Mouse (Mus musculus) lung, embryonic 15.5 days (tissue): ENCODE results near the gene Acsf3. TPM values are rescaled to one million over a fixed set of nuclear protein-coding genes. Genes with fewer than 3 reads are reported as not detected.
A peak's percentile ranks its signal among the peaks of the same experiment; 100 is the strongest.

Experiments used
- ATAC-seq: fragments of 200-750 bp; cut with Nextera tagmentation; 2 replicates; pipeline ENCODE4 v1.8.0; 2017; ENCODE audit warnings: moderate number of reproducible peaks, borderline replicate concordance; ENCODE audit not compliant: low FRiP score, low TSS enrichment; ENCODE audit errors: extremely low read depth
- H3K27ac ChIP-seq: fragments of 300-500 bp; sonication (generic); 2 replicates; pipeline ENCODE4 v1.5.1; 2015; ENCODE audit warnings: moderate library complexity, mild to moderate bottlenecking, inconsistent platforms
- H3K27me3 ChIP-seq: fragments of 300-500 bp; sonication (generic); 2 replicates; pipeline ENCODE4 v1.6.1; 2015; ENCODE audit warnings: inconsistent platforms
- H3K36me3 ChIP-seq: fragments of 300-500 bp; sonication (generic); 2 replicates; pipeline ENCODE4 v1.6.1; 2015; ENCODE audit warnings: inconsistent platforms
- H3K4me1 ChIP-seq: fragments of 300-500 bp; sonication (generic); 2 replicates; pipeline ENCODE4 v1.6.1; 2015; ENCODE audit warnings: inconsistent platforms
- H3K4me2 ChIP-seq: fragments of 300-500 bp; sonication (generic); 2 replicates; pipeline ENCODE4 v1.6.1; 2015; ENCODE audit warnings: inconsistent platforms, mild to moderate bottlenecking, moderate library complexity
- H3K4me3 ChIP-seq: fragments of 300-500 bp; sonication (generic); 2 replicates; pipeline ENCODE4 v1.5.1; 2015; ENCODE audit warnings: mild to moderate bottlenecking, inconsistent platforms
- H3K9ac ChIP-seq: fragments of 300-500 bp; sonication (generic); 2 replicates; pipeline ENCODE4 v1.6.1; 2015; ENCODE audit warnings: inconsistent platforms
- H3K9me3 ChIP-seq: fragments of 300-500 bp; sonication (generic); 2 replicates; pipeline ENCODE4 v1.6.1; 2016; ENCODE audit warnings: inconsistent platforms
- WGBS: fragments of 180-500 bp; shearing (Covaris S2); methylation state at CpG from one replicate; pipeline ENCODE4 v1.1.7; 2015; 5-methylcytosine and 5-hydroxymethylcytosine counted together
- polyA plus RNA-seq: library from polyadenylated mRNA; unstranded; fragments of >200 nt; fragmentation: Nextera tagmentation; extraction: Ambion mirVana; gene quantifications from 2 replicates; pipeline ENCODE4 v1.2.1, GENCODE M21; 2015

The Acsf3 gene
- 17.7 and 18.6 TPM in 2 replicates for polyA plus RNA-seq

DNA sequence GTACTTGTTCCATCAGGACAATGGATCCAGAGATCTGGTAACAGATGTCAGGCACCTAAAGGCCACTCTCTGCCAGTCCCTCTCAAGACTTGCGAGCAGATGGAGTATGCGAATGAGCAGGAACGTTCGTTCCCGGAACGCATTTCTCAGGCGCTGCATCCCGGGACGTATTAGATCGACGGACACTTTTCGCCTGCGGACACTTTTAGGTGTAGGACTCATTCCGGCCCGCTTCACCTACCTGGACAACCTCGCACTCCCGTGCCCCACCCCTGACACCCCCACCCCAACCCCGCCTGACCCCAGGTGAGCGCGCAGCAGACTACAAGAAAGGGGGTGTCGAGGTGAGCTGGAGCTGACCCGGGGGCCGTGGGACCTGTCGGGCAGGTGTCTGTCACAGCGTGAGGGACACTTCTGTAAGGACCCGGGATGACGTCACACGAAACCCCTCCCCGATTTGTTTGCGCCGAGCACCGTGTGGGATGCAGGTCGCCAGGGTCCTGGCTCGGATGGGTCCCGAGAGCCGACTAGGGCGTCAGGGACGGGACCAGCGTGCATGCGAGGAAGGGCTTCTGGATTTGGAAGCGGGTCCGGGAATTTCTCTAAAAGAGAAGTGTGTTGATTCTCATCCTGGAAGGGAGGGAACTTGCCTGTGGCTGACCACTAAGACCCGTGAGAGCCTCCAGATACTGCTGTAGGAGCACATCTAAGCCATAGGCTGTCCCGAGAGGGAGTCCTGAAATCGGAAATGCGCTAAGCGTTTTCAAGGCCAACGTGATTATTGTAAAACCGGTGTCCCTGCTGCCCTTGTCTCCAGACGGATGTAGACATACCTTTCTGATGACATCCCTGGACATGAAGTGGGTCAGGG lies at the start of gene Acsf3:
TSS of gene Acsf3 (plus strand) at position 202 of the 871 bp plus-strand sequence.
- H3K9ac ChIP-seq, result peak within 1 kb of the TSS; percentile 87
- no peaks in the 10 kb centered on the region for H3K9me3 ChIP-seq
- H3K36me3 ChIP-seq, result 0 out of 2 replicates have a peak, but pooled peaks cover 8% of the 10 kb centered on the region
- H3K27ac ChIP-seq, result no peak within 1 kb of the TSS
- H3K4me1 ChIP-seq, result peaks cover 7% of the 10 kb centered on the region
- H3K4me3 ChIP-seq, result peak within 1 kb of the TSS; percentile 93
- peak within 1 kb of the TSS; percentile 81 for H3K4me2 ChIP-seq
- ATAC-seq, result peak; percentile 64; the same call in 1 of the 2 replicates
- no peaks in the 10 kb centered on the region for H3K27me3 ChIP-seq
- WGBS, result 1% methylated on average over 50 of the region's 50 CpGs

DNA sequence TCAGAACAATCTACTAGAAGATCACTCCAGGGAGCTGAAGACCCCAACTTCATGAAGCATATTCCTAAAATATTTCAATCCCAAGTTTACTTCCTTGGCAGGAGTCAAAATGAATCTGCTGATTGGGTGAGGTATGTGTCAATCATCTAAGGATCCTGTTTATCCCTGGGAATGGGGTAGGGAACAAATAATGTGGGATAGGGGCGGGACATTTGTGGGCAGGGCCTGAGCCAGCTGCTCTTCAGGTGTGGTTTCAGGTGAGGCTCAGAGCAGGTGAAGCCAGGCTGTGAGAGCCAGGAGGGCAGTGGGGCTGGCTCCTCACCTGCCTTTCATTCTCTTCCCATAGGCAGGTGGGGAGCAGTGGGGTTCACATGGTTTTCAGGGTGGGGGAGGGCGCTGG lies 48.5 kb upstream of the Acsf3 start:
- WGBS, result 62% methylated on average over 2 of the region's 2 CpGs
- H3K27ac ChIP-seq, result no peak overlapping the region
- no peaks in the 10 kb centered on the region for H3K9me3 ChIP-seq
- no peak overlapping the region for H3K4me3 ChIP-seq
- no peak for ATAC-seq
- no peak overlapping the region for H3K4me2 ChIP-seq
- peaks cover 19% of the 10 kb centered on the region; the same call in 1 of the 2 replicates for H3K27me3 ChIP-seq
- no peaks in the 10 kb centered on the region for H3K36me3 ChIP-seq
- H3K4me1 ChIP-seq, result no peaks in the 10 kb centered on the region
- no peak overlapping the region for H3K9ac ChIP-seq

DNA sequence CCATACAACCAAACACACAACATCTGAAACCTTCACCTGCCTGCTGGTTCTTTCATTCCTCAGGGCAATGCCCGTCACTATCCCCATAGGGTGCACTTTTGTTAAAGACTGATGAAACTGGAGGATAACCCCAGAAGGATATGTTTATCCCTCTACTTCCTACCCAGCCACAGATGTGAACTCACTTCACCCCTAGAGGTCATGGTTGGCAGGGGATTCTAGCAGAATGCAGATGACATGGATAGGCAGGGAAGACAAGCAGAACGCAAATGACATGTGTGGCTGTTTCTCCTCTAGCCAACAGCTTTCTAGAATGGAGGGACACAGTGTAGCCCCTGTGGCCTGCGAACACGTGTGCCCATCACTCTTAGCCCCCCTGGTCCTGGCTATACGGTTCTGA lies 47.9 kb upstream of the Acsf3 start:
- Histone ChIP-seq H3K27ac (no peak overlapping the region), H3K4me2 (no peak overlapping the region), H3K4me3 (no peak overlapping the region), H3K4me1 (no peaks in the 10 kb centered on the region), H3K9ac (no peak overlapping the region), H3K9me3 (no peaks in the 10 kb centered on the region), H3K36me3 (no peaks in the 10 kb centered on the region), H3K27me3 (peaks cover 14% of the 10 kb centered on the region; the same call in 1 of the 2 replicates)
- ATAC-seq, result no peak
- whole genome bisulfite sequencing, result 42% methylated on average over 5 of the region's 5 CpGs

DNA sequence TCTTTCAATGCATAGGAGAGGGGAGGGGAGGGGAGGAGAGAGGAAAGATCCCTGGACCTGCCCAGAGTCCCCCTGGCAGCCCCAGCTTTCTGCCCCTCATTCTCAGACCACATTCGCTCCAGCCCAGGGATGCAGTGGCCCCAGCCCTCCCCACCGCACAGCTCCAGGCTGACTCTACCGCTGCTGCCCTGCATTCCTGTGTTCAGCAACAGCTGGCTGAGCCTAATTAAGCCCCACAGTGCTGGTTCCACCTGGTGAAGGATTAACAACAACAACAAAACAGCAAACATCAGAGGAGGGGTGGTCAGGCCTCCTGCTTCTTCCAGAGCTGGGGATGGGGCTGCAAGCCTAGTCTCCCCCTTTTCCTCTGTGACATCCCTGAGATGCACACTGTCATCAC lies 46.7 kb upstream of the Acsf3 start:
- no peak overlapping the region for H3K4me2 ChIP-seq
- H3K27me3 ChIP-seq, result peaks cover 17% of the 10 kb centered on the region; the same call in 1 of the 2 replicates
- H3K9me3 ChIP-seq, result no peaks in the 10 kb centered on the region
- H3K4me1 ChIP-seq, result no peaks in the 10 kb centered on the region
- 19% methylated on average over 3 of the region's 3 CpGs for WGBS
- H3K36me3 ChIP-seq, result no peaks in the 10 kb centered on the region
- no peak for ATAC-seq
- H3K9ac ChIP-seq, result no peak overlapping the region
- H3K4me3 ChIP-seq, result no peak overlapping the region
- no peak overlapping the region for H3K27ac ChIP-seq

DNA sequence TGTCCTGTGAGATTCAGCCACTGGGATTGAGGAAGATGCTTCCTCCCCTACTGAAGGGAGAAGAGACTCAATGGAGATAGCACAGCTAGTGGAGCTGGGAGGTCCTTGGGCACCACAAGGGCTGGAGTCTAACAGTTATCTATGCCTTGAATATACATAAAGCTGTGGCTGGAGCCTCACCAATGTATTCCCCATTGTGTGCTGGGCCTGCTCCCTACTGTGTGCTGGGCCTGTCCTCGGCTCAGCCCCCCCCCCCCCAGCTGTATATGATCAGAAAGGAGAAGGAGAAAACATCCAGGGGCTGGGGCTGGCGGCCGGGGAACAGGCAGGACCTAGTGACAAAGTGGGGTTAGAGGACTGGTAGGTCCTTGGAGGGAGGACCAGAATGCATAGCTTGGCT lies 40.2 kb upstream of the Acsf3 start:
- Histone ChIP-seq H3K9me3 (no peaks in the 10 kb centered on the region), H3K36me3 (no peaks in the 10 kb centered on the region), H3K4me3 (no peak overlapping the region), H3K27ac (no peak overlapping the region), H3K4me1 (no peaks in the 10 kb centered on the region), H3K27me3 (peaks cover 20% of the 10 kb centered on the region; the same call in 1 of the 2 replicates), H3K9ac (no peak overlapping the region), H3K4me2 (no peak overlapping the region)
- no peak for ATAC-seq
- 43% methylated on average over 3 of the region's 3 CpGs for WGBS

DNA sequence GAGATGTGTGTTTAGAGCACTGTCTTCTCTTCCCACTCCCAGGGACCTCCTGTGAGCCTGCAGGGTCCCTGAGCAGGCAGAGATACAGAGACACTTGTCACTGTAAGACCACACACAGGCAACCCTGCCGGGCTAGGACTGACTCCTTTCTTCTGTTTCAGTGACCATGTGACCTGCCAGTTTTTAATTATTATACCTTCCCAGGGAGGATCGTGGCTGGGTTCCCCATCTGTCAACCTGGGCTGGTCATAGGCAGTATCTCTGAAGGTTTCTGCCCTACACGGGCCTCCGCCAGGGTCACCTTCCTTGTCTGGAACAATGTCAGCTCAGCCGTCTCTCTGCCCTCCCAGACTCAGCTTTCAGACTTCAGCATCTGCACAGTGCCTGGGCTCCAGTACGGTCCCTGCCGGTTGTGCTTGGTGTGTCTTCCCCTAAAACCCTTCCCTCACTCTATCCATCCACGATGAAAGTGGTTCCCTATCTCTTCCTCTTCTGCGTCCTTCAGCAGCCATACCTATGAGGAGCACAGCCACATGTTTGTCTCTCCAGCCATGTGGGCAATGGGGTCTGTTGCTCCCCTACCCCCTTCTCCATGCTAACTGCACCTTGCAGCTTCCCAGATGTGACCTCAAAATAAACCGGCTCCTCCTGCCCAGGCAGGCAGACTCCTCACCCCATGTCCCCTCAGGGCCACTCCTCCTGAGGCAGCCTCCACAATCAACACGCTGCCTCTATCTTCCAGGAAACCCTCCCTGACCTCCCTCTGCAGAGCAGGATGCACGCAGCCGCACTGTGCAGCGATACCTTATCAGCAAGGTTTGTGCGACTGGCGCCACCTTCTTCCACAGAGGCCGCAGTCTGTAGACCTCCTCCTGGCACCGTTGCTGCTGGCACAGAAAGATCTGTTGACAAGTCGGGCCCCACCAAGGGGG lies 39.5 kb upstream of the Acsf3 start:
- peaks cover 21% of the 10 kb centered on the region; the same call in 1 of the 2 replicates for H3K27me3 ChIP-seq
- H3K36me3 ChIP-seq, result no peaks in the 10 kb centered on the region
- H3K27ac ChIP-seq, result no peak overlapping the region
- no peaks in the 10 kb centered on the region for H3K9me3 ChIP-seq
- WGBS, result 32% methylated on average over 19 of the region's 19 CpGs
- no peak overlapping the region for H3K9ac ChIP-seq
- no peaks in the 10 kb centered on the region for H3K4me1 ChIP-seq
- H3K4me3 ChIP-seq, result no peak overlapping the region
- ATAC-seq, result no peak
- no peak overlapping the region for H3K4me2 ChIP-seq

DNA sequence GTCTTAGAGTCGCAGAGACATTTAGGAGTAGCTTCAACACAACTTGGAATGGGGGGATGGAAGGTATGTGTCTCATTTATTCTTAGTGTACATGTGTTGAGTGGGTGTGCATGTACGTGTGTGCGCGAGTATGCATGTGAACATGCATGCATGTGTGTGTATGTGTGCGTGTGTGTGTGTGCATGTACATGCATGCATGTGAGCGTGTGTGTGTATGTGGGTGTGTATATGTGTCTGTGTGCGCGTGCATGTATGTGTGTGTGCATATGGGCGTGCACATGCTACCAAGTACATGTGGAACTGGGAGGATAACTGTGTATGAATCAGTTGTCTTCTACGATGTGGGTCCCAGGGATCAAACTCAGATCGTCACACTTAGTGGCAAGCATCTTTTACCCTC lies 38.7 kb upstream of the Acsf3 start:
- Histone ChIP-seq H3K4me2 (no peak overlapping the region), H3K4me3 (no peak overlapping the region), H3K27me3 (peaks cover 29% of the 10 kb centered on the region; the same call in 1 of the 2 replicates), H3K27ac (no peak overlapping the region), H3K4me1 (no peaks in the 10 kb centered on the region), H3K9ac (no peak overlapping the region), H3K36me3 (no peaks in the 10 kb centered on the region), H3K9me3 (no peaks in the 10 kb centered on the region)
- 82% methylated on average over 11 of the region's 11 CpGs for WGBS
- no peak for ATAC-seq

DNA sequence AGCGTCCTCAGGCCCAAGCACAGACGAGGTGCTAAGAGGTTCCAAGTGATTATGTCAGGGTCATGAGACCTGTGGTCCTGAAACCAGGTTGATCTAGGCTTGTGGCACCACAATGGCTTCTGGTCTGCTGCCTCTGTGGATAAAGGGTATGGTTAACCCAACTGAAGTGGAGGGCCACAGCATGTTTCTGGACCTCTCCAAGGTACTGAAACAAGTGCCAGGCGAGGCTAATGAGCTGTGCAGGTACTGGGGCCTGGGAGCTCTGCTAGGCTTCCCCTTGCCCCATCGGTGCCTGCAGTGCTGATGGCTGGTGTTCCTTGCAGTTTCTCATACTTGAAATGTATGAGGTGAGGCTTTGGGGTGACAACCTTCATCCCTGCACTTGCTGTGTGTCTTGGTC lies 38.2 kb upstream of the Acsf3 start:
- Histone ChIP-seq H3K4me1 (no peaks in the 10 kb centered on the region), H3K4me2 (no peak overlapping the region), H3K27me3 (peaks cover 33% of the 10 kb centered on the region), H3K4me3 (no peak overlapping the region), H3K36me3 (no peaks in the 10 kb centered on the region), H3K9ac (no peak overlapping the region), H3K9me3 (no peaks in the 10 kb centered on the region), H3K27ac (no peak overlapping the region)
- ATAC-seq, result no peak
- 37% methylated on average over 4 of the region's 4 CpGs for WGBS

DNA sequence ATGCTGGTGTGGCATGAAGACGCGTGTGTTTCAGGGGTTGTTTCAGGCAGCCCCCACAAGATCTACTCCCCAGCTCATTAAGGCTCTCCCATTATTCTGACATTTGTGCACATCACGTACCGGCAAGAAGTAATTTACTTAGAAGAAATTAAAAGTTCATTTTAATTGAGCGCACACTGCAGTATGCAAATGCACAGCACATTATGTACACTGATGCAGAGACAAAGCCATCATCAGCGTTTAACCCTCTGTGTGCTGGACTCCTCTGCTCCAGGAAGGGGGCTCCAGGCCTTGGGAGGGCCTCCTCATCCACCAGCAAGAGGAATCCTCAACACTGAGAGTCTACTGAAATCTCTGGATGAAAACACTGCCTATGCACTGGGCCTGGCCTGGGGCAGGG lies 37.4 kb upstream of the Acsf3 start:
- peaks cover 41% of the 10 kb centered on the region for H3K27me3 ChIP-seq
- H3K9me3 ChIP-seq, result no peaks in the 10 kb centered on the region
- no peak overlapping the region for H3K27ac ChIP-seq
- 80% methylated on average over 6 of the region's 6 CpGs for WGBS
- H3K4me3 ChIP-seq, result no peak overlapping the region
- ATAC-seq, result no peak
- H3K9ac ChIP-seq, result no peak overlapping the region
- H3K4me1 ChIP-seq, result no peaks in the 10 kb centered on the region
- H3K4me2 ChIP-seq, result no peak overlapping the region
- no peaks in the 10 kb centered on the region for H3K36me3 ChIP-seq

DNA sequence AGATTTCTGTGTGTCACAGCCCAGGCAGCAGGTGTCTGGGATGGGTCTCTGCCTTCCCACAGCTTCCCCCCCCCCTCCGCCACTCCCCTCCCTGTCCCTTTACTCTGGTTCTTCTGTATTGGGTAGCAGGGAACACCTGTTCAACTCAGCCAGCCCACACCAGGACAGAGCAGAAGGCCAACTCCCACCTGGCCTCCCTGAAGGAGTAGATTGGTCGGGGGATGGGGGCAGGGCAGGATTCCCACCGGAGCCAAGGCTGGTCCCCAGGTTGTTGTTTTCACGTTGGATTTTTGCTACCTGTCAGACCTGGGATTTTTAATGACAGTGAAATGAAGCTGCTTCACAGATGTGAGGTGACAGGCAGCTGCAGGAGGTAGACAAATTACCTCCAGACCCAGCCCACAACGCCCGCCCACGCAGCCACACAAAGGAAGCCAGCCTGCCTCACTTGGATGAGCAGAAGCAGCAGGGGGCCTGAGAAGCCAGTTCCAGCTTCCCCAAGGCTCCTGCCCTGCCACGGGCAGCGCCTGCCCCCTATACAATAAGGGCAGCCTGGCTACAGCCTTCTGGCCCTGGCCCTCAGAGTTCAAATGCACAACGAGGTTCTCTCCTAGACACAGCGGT lies 36.1 kb upstream of the Acsf3 start:
- Histone ChIP-seq H3K9ac (no peak overlapping the region), H3K36me3 (no peaks in the 10 kb centered on the region), H3K27me3 (peaks cover 49% of the 10 kb centered on the region), H3K9me3 (no peaks in the 10 kb centered on the region), H3K4me3 (no peak overlapping the region), H3K27ac (no peak overlapping the region), H3K4me1 (no peaks in the 10 kb centered on the region), H3K4me2 (no peak overlapping the region)
- ATAC-seq, result no peak
- 22% methylated on average over 11 of the region's 11 CpGs for WGBS

DNA sequence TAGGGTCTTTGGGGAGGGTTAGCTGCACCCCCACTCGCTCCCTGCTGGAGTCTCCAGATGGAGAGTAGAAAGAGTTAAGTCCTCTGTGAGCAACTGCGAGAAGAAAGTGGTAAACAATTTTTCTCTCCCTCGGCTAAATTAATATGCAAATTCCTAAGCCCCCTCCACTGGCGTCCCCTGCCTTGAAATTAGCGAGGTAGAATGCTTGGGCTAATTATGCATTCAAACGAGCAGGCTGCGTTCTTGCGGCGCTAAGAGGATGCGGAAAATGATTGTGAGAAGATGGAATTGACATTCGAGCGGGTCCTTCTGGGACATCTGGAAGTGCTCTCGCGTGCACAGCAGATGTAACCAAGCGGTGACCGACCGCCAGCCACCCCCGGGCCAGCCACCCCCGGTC lies 32.8 kb upstream of the Acsf3 start:
- Histone ChIP-seq H3K27me3 (peaks cover 67% of the 10 kb centered on the region), H3K9ac (no peak overlapping the region), H3K36me3 (no peaks in the 10 kb centered on the region), H3K4me1 (no peaks in the 10 kb centered on the region), H3K4me2 (no peak overlapping the region), H3K9me3 (no peaks in the 10 kb centered on the region), H3K27ac (no peak overlapping the region), H3K4me3 (no peak overlapping the region)
- WGBS, result 19% methylated on average over 19 of the region's 19 CpGs
- ATAC-seq, result no peak
